Mouse (Mus musculus): ENCODE data around the gene Kcnmb1. TPM values are rescaled to one million over a fixed set of nuclear protein-coding genes. Genes with fewer than 3 reads are reported as not detected.

Kcnmb1 gene
- not detected for total RNA-seq (2023)

DNA sequence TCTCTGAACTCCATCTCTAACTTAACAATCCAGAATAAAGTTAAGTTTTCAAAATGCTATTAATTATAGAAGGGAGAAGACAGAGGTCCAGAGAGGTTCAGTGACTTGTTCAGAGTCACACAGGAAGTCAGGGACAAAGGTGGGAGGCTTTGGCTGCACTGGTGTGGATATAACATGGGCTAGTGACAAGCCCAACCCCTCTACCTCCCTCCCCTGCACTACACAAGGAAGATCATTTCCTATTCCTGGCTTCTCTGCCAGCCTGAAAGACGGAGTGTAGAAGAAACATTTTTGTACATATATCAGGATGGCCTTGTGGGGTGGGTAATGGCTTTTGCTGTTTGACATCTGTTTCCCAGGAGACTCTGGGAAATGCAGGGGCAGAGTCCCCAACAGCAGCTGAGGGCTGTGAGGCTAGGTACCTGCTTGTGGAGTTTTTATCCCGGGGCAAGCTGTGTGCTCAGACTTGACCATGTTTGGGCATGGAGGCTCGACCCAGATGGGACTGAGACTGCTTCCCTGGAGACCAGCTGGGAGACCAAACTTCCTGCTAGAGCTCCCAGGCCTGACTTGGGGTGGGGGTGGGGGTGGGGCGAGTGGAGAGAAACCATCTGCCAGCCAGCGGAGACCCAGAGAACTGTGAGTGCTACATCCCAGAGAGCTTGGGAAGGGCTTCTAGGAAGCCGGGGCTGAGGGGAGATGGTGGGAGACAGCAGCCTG, at the start of gene Kcnmb1:
Kcnmb1 (plus strand) TSS at position 326 of the 720 bp plus-strand sequence.

DNA sequence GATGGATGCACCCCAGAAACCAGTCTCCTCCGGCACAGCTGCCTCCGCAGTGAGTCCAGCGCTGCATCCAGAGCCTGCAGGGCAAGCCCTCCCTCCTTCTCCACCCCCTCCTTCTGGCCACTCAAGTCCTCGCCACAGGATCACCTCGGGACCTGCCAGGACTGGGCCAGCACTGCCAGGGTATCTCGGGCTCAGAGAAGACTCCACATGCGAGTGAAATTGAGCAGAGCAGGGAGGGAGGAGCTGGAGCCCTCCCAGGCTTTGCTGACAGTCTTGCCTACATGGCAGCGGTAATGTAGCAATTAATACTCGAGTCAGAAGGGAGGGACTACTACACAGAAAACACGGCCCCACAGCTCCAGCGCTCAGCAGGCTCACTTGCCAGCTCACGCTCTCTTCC, 30.1 kb downstream of the Kcnmb1 start, which contains the start of gene Kcnip1:
Kcnip1 (minus strand) TSS at position 215 of the 400 bp plus-strand sequence.

Other genes starting within 250 kb of the Kcnmb1 start
- under 1 TPM in 1 of 2 experiments, not detected in 1; 0.20 TPM for gene Kcnip1, start 30.1 kb downstream of the Kcnmb1 start, total RNA-seq (2023)
- 1 to 10 TPM; 3.4 to 5.7 TPM for gene Lcp2, start 83.9 kb downstream of the Kcnmb1 start, total RNA-seq (2023)
- gene 4930469K13Rik, start 135.5 kb downstream of the Kcnmb1 start, total RNA-seq (2023), result not detected
- under 1 TPM in 1 of 2 experiments, not detected in 1; 0.53 TPM for gene Foxi1, start 245.1 kb downstream of the Kcnmb1 start, total RNA-seq (2023)

Data from B cell, adult 67 days (primary cell).